19 mouse cellular contexts compared by ENCODE assay signal in the genomic region with DNA sequence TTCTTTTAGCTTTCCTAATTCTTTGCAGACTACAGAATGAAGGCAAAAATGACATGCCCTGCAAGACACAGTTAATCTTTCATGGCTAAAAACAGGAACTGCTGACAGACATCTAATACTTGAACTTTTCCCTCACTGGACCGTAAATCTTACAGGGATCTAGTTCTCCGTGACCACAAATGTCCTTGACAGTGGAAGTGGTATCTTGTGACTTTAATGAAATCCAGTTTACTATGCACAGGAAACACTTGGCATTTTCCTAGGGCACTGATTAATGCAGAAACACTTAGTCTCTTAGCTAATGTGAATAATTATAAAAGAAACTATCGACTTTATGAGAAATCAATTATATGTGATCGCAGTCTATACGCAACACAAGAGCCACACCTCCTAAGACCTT.
A peak's percentile ranks its signal among the peaks of the same experiment; 100 is the strongest.
DNase-seq lines count a peak whose midpoint lies in the region; ATAC-seq lines count a peak whose summit lies in the region.
"Had no signal": no experiment of that assay in that cellular context is flagged by ENCODE, and none has a peak within 500 bp of the region (broad histone marks: within the 10 kb centered on the region; RNA-seq: fewer than 3 reads in every experiment).

No protein-coding gene starts in this region.

- no peak overlapping the region for H3K4me3 ChIP-seq in kidney, embryonic 16.5 days (ENCODE audit: low read length)
- H3K4me3 ChIP-seq in midbrain, embryonic 11.5 days (ENCODE audit: low read depth, low read length) = no peak overlapping the region
- no peak overlapping the region for H3K4me3 ChIP-seq in midbrain, embryonic 16.5 days (ENCODE audit: low read depth, low read length)
- no peak overlapping the region for H3K4me3 ChIP-seq in forebrain, embryonic 14.5 days (ENCODE audit: low read depth, low read length)
- H3K4me3 ChIP-seq: embryonic facial prominence, embryonic 10.5 days; forebrain, embryonic 13.5 days; gastrocnemius, adult 2 months; heart, embryonic 13.5 days; hindbrain, embryonic 13.5 days had no signal

- no peaks in the 10 kb centered on the region for H3K4me1 ChIP-seq in kidney, embryonic 16.5 days (ENCODE audit: insufficient read depth, low read length)
- no peaks in the 10 kb centered on the region for H3K4me1 ChIP-seq in midbrain, embryonic 11.5 days (ENCODE audit: control insufficient read depth, insufficient read depth, low read length)
- no peaks in the 10 kb centered on the region for H3K4me1 ChIP-seq in midbrain, embryonic 16.5 days (ENCODE audit: control insufficient read depth, insufficient read depth, low read length)
- H3K4me1 ChIP-seq in forebrain, embryonic 14.5 days (ENCODE audit: control insufficient read depth, insufficient read depth, low read length) = no peaks in the 10 kb centered on the region
- H3K4me1 ChIP-seq: embryonic facial prominence, embryonic 10.5 days; forebrain, embryonic 13.5 days; heart, embryonic 13.5 days had no signal

- peak; percentile 53 for DNase-seq in kidney, adult 9 months
- peak; percentile 56 for DNase-seq in midbrain, embryonic 11.5 days (ENCODE audit: low spot score, missing footprints)
- DNase-seq in forebrain, embryonic 14.5 days (ENCODE audit: low spot score) = no peak
- DNase-seq: adrenal gland, postnatal 10 days; cerebellum, adult 11 months; cerebellum, adult 9-11 months; cerebellum, postnatal 36 days; gastrocnemius, adult 2 months; gastrocnemius, postnatal 25 days; heart, adult 11 months; heart, postnatal 4 days had no signal

- H3K9me3 ChIP-seq in kidney, embryonic 16.5 days (ENCODE audit: low read length) = no peaks in the 10 kb centered on the region
- H3K9me3 ChIP-seq in midbrain, embryonic 11.5 days (ENCODE audit: control insufficient read depth, low read length) = no peaks in the 10 kb centered on the region
- no peaks in the 10 kb centered on the region for H3K9me3 ChIP-seq in midbrain, embryonic 16.5 days (replicated peaks; ENCODE audit: control insufficient read depth, low read length, poor library complexity, severe bottlenecking)
- no peaks in the 10 kb centered on the region for H3K9me3 ChIP-seq in forebrain, embryonic 14.5 days (replicated peaks; ENCODE audit: control insufficient read depth, low read length)
- H3K9me3 ChIP-seq: embryonic facial prominence, embryonic 10.5 days; forebrain, embryonic 13.5 days; heart, embryonic 13.5 days; hindbrain, embryonic 13.5 days had no signal

- ATAC-seq in kidney, embryonic 16.5 days (ENCODE audit: low FRiP score, low TSS enrichment) = no peak
- no peak for ATAC-seq in midbrain, embryonic 11.5 days (ENCODE audit: low FRiP score)
- ATAC-seq in midbrain, embryonic 16.5 days = no peak
- peak; percentile 76 to 78 for ATAC-seq in hematopoietic stem cell, adult 5-6 weeks (replicated peaks in 1 of 2; ENCODE audit: insufficient read depth in 1 of 2, low FRiP score in 2 of 2, low TSS enrichment in 1 of 2, low read depth in 1 of 2, poor library complexity in 2 of 2, severe bottlenecking in 2 of 2)
- no peak for ATAC-seq in forebrain, embryonic 14.5 days
- ATAC-seq: forebrain, embryonic 13.5 days; hindbrain, postnatal 0 days had no signal

- no peaks in the 10 kb centered on the region for H3K27me3 ChIP-seq in kidney, embryonic 16.5 days (ENCODE audit: insufficient read depth, low read length)
- no peaks in the 10 kb centered on the region for H3K27me3 ChIP-seq in midbrain, embryonic 11.5 days (ENCODE audit: control insufficient read depth, insufficient read depth, low read length)
- no peaks in the 10 kb centered on the region for H3K27me3 ChIP-seq in midbrain, embryonic 16.5 days (ENCODE audit: control insufficient read depth, insufficient read depth, low read depth, low read length)
- no peaks in the 10 kb centered on the region for H3K27me3 ChIP-seq in forebrain, embryonic 14.5 days (replicated peaks; ENCODE audit: control insufficient read depth, insufficient read depth, low read length)
- H3K27me3 ChIP-seq: forebrain, embryonic 13.5 days; heart, embryonic 13.5 days; hindbrain, embryonic 13.5 days had no signal

- no peak overlapping the region for H3K4me2 ChIP-seq in kidney, embryonic 16.5 days (replicated peaks; ENCODE audit: low read depth, low read length)
- no peak overlapping the region for H3K4me2 ChIP-seq in midbrain, embryonic 11.5 days
- no peak overlapping the region for H3K4me2 ChIP-seq in midbrain, embryonic 16.5 days (ENCODE audit: low read length)
- no peak overlapping the region for H3K4me2 ChIP-seq in forebrain, embryonic 14.5 days (ENCODE audit: low read length)
- H3K4me2 ChIP-seq: forebrain, embryonic 13.5 days; heart, embryonic 13.5 days; hindbrain, embryonic 13.5 days had no signal

- no peak overlapping the region for H3K27ac ChIP-seq in kidney, embryonic 16.5 days (ENCODE audit: low read length)
- no peak overlapping the region for H3K27ac ChIP-seq in midbrain, embryonic 11.5 days (ENCODE audit: low read depth, low read length)
- H3K27ac ChIP-seq in midbrain, embryonic 16.5 days (ENCODE audit: low read length) = no peak overlapping the region
- H3K27ac ChIP-seq in forebrain, embryonic 14.5 days (ENCODE audit: low read depth, low read length) = no peak overlapping the region
- H3K27ac ChIP-seq: embryonic facial prominence, embryonic 10.5 days; forebrain, embryonic 13.5 days; gastrocnemius, adult 2 months; heart, embryonic 13.5 days; hindbrain, embryonic 13.5 days; hindbrain, postnatal 0 days had no signal

- no peak overlapping the region for H3K9ac ChIP-seq in kidney, embryonic 16.5 days (replicated peaks; ENCODE audit: low read length)
- no peak overlapping the region for H3K9ac ChIP-seq in midbrain, embryonic 11.5 days (ENCODE audit: low read length)
- H3K9ac ChIP-seq in midbrain, embryonic 16.5 days (ENCODE audit: low read depth, low read length) = no peak overlapping the region
- H3K9ac ChIP-seq in forebrain, embryonic 14.5 days (ENCODE audit: low read length) = no peak overlapping the region
- H3K9ac ChIP-seq: forebrain, embryonic 13.5 days; heart, embryonic 13.5 days; hindbrain, embryonic 13.5 days had no signal

- no peaks in the 10 kb centered on the region for H3K36me3 ChIP-seq in kidney, embryonic 16.5 days (ENCODE audit: insufficient read depth, low read length)
- no peaks in the 10 kb centered on the region for H3K36me3 ChIP-seq in midbrain, embryonic 11.5 days (ENCODE audit: control insufficient read depth, insufficient read depth, low read length)
- no peaks in the 10 kb centered on the region for H3K36me3 ChIP-seq in midbrain, embryonic 16.5 days (ENCODE audit: control insufficient read depth, insufficient read depth, low read length)
- H3K36me3 ChIP-seq in forebrain, embryonic 14.5 days (ENCODE audit: control insufficient read depth, insufficient read depth, low read length) = no peaks in the 10 kb centered on the region
- H3K36me3 ChIP-seq: embryonic facial prominence, embryonic 10.5 days; heart, embryonic 13.5 days; hindbrain, embryonic 13.5 days had no signal

- 67% methylated on average over 5 of the region's 5 CpGs for WGBS in kidney, embryonic 16.5 days
- WGBS in midbrain, embryonic 11.5 days = 89% methylated on average over 5 of the region's 5 CpGs
- 84% methylated on average over 5 of the region's 5 CpGs for WGBS in midbrain, embryonic 16.5 days
- WGBS in forebrain, embryonic 14.5 days = 93% methylated on average over 5 of the region's 5 CpGs

Comparison
In these comparisons a context has a peak if more than half of its experiments do, and no peak if none do; other contexts are left out.
1. ATAC-seq: peak in hematopoietic stem cell, adult 5-6 weeks (2 of 2); none in kidney, embryonic 16.5 days (single experiment), midbrain, embryonic 11.5 days (single experiment), midbrain, embryonic 16.5 days (single experiment) and forebrain, embryonic 14.5 days (single experiment).